Mouse (Mus musculus): ENCODE results near the gene Slc25a18.

Gene Slc25a18

GRCm38 (mm10) chr6:120773149-120773628, at the start of gene Slc25a18:
Gene Slc25a18 (plus strand): TSS chr6:120773578.
- no peak for DNase-seq (ENCODE audit: low read depth)

- DNase-seq (ENCODE audit: low read depth): no peak
Measured at GRCm38 (mm10) chr6:120725986-120726385, 47.4 kb upstream of the Slc25a18 start.

- DNase-seq (ENCODE audit: low read depth): no peak
Measured at GRCm38 (mm10) chr6:120736011-120736410, 37.4 kb upstream of the Slc25a18 start.

GRCm38 (mm10) chr6:120736566-120736965, 36.8 kb upstream of the Slc25a18 start:
- peak; percentile 35 for DNase-seq (ENCODE audit: low read depth)

GRCm38 (mm10) chr6:120743130-120743529, 30.2 kb upstream of the Slc25a18 start:
- DNase-seq (ENCODE audit: low read depth): no peak

GRCm38 (mm10) chr6:120744266-120744665, 29.1 kb upstream of the Slc25a18 start:
- DNase-seq (ENCODE audit: low read depth): no peak

GRCm38 (mm10) chr6:120746416-120746815, 27.0 kb upstream of the Slc25a18 start:
- DNase-seq (ENCODE audit: low read depth): no peak

- DNase-seq (ENCODE audit: low read depth): no peak
Measured at GRCm38 (mm10) chr6:120761151-120761550, 12.2 kb upstream of the Slc25a18 start.

GRCm38 (mm10) chr6:120769972-120770371, 3.4 kb upstream of the Slc25a18 start:
- no peak for DNase-seq (ENCODE audit: low read depth)

- DNase-seq (ENCODE audit: low read depth): no peak
Measured at GRCm38 (mm10) chr6:120771366-120771765, 2.0 kb upstream of the Slc25a18 start.

GRCm38 (mm10) chr6:120772025-120772424, 1.4 kb upstream of the Slc25a18 start:
- no peak for DNase-seq (ENCODE audit: low read depth)

GRCm38 (mm10) chr6:120773763-120774162, 385 bp downstream of the Slc25a18 start:
- DNase-seq (ENCODE audit: low read depth): no peak

GRCm38 (mm10) chr6:120776286-120776685, 2.9 kb downstream of the Slc25a18 start:
- DNase-seq (ENCODE audit: low read depth): no peak

GRCm38 (mm10) chr6:120777533-120777932, 4.2 kb downstream of the Slc25a18 start:
- no peak for DNase-seq (ENCODE audit: low read depth)

GRCm38 (mm10) chr6:120778226-120778625, 4.8 kb downstream of the Slc25a18 start:
- no peak for DNase-seq (ENCODE audit: low read depth)

GRCm38 (mm10) chr6:120782948-120783347, 9.6 kb downstream of the Slc25a18 start:
- no peak for DNase-seq (ENCODE audit: low read depth)

- no peak for DNase-seq (ENCODE audit: low read depth)
Measured at GRCm38 (mm10) chr6:120784351-120784750, 11.0 kb downstream of the Slc25a18 start.

- DNase-seq (ENCODE audit: low read depth): no peak
Measured at GRCm38 (mm10) chr6:120788068-120788607, 14.8 kb downstream of the Slc25a18 start.

- peak; percentile 30 for DNase-seq (ENCODE audit: low read depth)
Measured at GRCm38 (mm10) chr6:120788904-120789303, 15.5 kb downstream of the Slc25a18 start.

GRCm38 (mm10) chr6:120790153-120790552, 16.8 kb downstream of the Slc25a18 start:
- DNase-seq (ENCODE audit: low read depth): no peak

GRCm38 (mm10) chr6:120790717-120791116, 17.3 kb downstream of the Slc25a18 start:
- no peak for DNase-seq (ENCODE audit: low read depth)

- DNase-seq (ENCODE audit: low read depth): no peak
Measured at GRCm38 (mm10) chr6:120792947-120793346, 19.6 kb downstream of the Slc25a18 start.

- no peak for DNase-seq (ENCODE audit: low read depth)
Measured at GRCm38 (mm10) chr6:120795422-120796086, 22.2 kb downstream of the Slc25a18 start.

- no peak for DNase-seq (ENCODE audit: low read depth)
Measured at GRCm38 (mm10) chr6:120796111-120796510, 22.7 kb downstream of the Slc25a18 start.
